Comparison of ENCODE assay signal across 1 mouse cellular context in the genomic region with DNA sequence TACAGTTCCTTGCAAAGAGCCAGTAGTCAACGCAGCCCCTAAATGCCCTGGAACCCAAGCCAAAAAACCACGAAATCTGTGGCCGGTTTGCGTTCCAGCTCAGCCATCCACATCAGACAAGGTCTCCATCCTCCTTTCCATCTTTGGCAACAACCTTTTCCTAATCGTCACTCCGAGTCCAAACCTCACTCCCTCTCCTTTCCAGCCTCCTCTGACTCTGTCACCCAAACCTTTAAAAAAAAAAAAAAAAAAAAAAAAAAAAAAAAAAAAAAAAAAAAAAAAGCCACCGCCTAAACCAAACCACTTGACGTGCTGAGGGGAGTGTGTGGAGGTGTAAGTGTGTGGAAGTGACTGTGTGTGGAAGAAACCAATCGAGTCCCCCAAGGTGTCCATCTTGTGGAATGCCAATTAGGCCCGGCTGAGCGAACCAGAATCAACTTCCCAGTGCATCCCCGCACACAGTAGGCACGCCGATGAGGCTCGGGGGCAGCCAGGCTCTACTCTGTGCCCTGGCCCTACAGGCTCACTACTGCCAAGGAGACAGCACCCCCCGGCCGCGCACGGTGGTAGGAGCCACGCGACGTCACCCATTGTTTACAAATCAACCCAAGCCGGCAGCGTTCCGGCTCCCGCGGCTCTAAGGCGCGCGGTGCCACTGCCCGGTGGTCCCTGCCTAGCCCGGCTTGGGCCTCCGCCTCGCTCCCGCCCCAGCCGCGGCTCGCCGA.
TF ChIP-seq lines count a peak whose summit lies in the region.

TSS of gene Frat1 (plus strand) at position 590 of the 725 bp plus-strand sequence.

TF ChIP-seq in CH12.LX, 34 proteins besides CTCF, POLR2A, EP300 and RAD21 (continued from another document):
- TF ChIP-seq USF1 (IDR thresholded peaks at IDR 0.05; ENCODE audit: low read depth, low read length) (no peak), SMC3 (IDR thresholded peaks at IDR 0.05; ENCODE audit: low read depth, low read length) (no peak), CHD1 (IDR thresholded peaks at IDR 0.05; ENCODE audit: low read depth, low read length) (peak; percentile 99), MAZ (IDR thresholded peaks at IDR 0.05; ENCODE audit: low read depth, low read length) (peak; percentile 36), MAFK (IDR thresholded peaks at IDR 0.05; ENCODE audit: insufficient replicate concordance, low read length) (no peak), ELF1 (IDR thresholded peaks at IDR 0.05; ENCODE audit: low read depth, low read length) (peak; percentile 41; the same call in 1 of the 2 replicates), ZMIZ1 (IDR thresholded peaks at IDR 0.05; ENCODE audit: low read depth, low read length) (no peak), NELFE (IDR thresholded peaks at IDR 0.05; ENCODE audit: low read depth, low read length) (no peak; the same call in 1 of the 2 replicates), RCOR1 (conservative IDR thresholded peaks at IDR 0.05; ENCODE audit: low read depth, low read length) (no peak), MAX (IDR thresholded peaks at IDR 0.05; ENCODE audit: low read length) (peak; percentile 58), ZKSCAN1 (IDR thresholded peaks at IDR 0.05; ENCODE audit: borderline replicate concordance, low read depth, low read length) (peak; percentile 43; the same call in 1 of the 2 replicates), CHD2 (IDR thresholded peaks at IDR 0.05; ENCODE audit: low read length) (no peak), E2F4 (IDR thresholded peaks at IDR 0.05; ENCODE audit: insufficient replicate concordance, low read depth, low read length) (no peak), UBTF (IDR thresholded peaks at IDR 0.05; ENCODE audit: low read depth, low read length) (no peak), BHLHE40 (IDR thresholded peaks at IDR 0.05; ENCODE audit: low read depth, low read length) (no peak), IRF4 (IDR thresholded peaks at IDR 0.05; ENCODE audit: low read depth, low read length) (no peak), MYC (IDR thresholded peaks at IDR 0.05; ENCODE audit: low read depth, low read length) (no peak), MXI1 (IDR thresholded peaks at IDR 0.05; ENCODE audit: low read depth, low read length) (peak; percentile 47; the same call in 1 of the 2 replicates), MEF2A (IDR thresholded peaks at IDR 0.05; ENCODE audit: borderline replicate concordance, low read depth, low read length) (peak; percentile 38), ZNF384 (IDR thresholded peaks at IDR 0.05; ENCODE audit: low read depth, low read length) (peak; percentile 99), USF2 (conservative IDR thresholded peaks at IDR 0.05; ENCODE audit: low read depth, low read length) (no peak), HCFC1 (IDR thresholded peaks at IDR 0.05; ENCODE audit: low read depth, low read length) (peak; percentile 63), GABPA (IDR thresholded peaks at IDR 0.05; ENCODE audit: insufficient replicate concordance, low read depth, low read length) (no peak), POLR2AphosphoS2 (IDR thresholded peaks at IDR 0.05; ENCODE audit: low read depth, low read length) (no peak), ZC3H11A (IDR thresholded peaks at IDR 0.05; ENCODE audit: low read depth, low read length) (no peak), ETS1 (conservative IDR thresholded peaks at IDR 0.05; ENCODE audit: low read depth, low read length) (no peak)
TF ChIP-seq in CH12.LX: peak in this region for 12.
